Mouse (Mus musculus): ENCODE measurements at regions not wholly inside any gene's neighbourhood (a gene's known extent, or its start where the extent isn't known, plus 50 kb on each side); places are given as distances from the start of the nearest gene placed in this dataset.

- H3K4me1 ChIP-seq (replicated peaks; ENCODE audit: control insufficient read depth, insufficient read depth, low read length): no peaks in the 10 kb centered on the region
- H3K4me2 ChIP-seq (replicated peaks; ENCODE audit: low read depth): no peak overlapping the region
- H3K9me3 ChIP-seq (ENCODE audit: control insufficient read depth): no peaks in the 10 kb centered on the region
- H3K27me3 ChIP-seq (replicated peaks; ENCODE audit: control insufficient read depth, insufficient read depth, low read length): no peaks in the 10 kb centered on the region
- H3K27ac ChIP-seq (ENCODE audit: low read depth, low read length): no peak overlapping the region
- H3K36me3 ChIP-seq (ENCODE audit: control insufficient read depth, insufficient read depth): no peaks in the 10 kb centered on the region
- TF ChIP-seq CTCF (IDR thresholded peaks at IDR 0.05; ENCODE audit: low read depth): no peak
- no peak overlapping the region for H3K4me3 ChIP-seq (ENCODE audit: low read depth, low read length)
- H3K9ac ChIP-seq (ENCODE audit: low read depth, low read length): no peak overlapping the region
- WGBS: 97% methylated on average over 5 of the region's 5 CpGs
- no peak for ATAC-seq
Measured at GRCm38 (mm10) chr10:117492391-117492990, 112.7 kb upstream of the Cpsf6 start.

- no peak for TF ChIP-seq CTCF (IDR thresholded peaks at IDR 0.05; ENCODE audit: low read depth)
- H3K4me3 ChIP-seq (ENCODE audit: low read depth, low read length): no peak overlapping the region
- no peaks in the 10 kb centered on the region for H3K9me3 ChIP-seq (ENCODE audit: control insufficient read depth)
- 73% methylated on average over 1 of the region's 1 CpGs for WGBS
- H3K27ac ChIP-seq (ENCODE audit: low read depth, low read length): no peak overlapping the region
- no peaks in the 10 kb centered on the region for H3K4me1 ChIP-seq (replicated peaks; ENCODE audit: control insufficient read depth, insufficient read depth, low read length)
- H3K4me2 ChIP-seq (replicated peaks; ENCODE audit: low read depth): no peak overlapping the region
- no peak overlapping the region for H3K9ac ChIP-seq (ENCODE audit: low read depth, low read length)
- H3K36me3 ChIP-seq (ENCODE audit: control insufficient read depth, insufficient read depth): no peaks in the 10 kb centered on the region
- no peak for ATAC-seq
- H3K27me3 ChIP-seq (replicated peaks; ENCODE audit: control insufficient read depth, insufficient read depth, low read length): no peaks in the 10 kb centered on the region
Measured at GRCm38 (mm10) chr10:117491711-117492110, 111.9 kb upstream of the Cpsf6 start.

GRCm38 (mm10) chr10:117490851-117491595 lies 111.2 kb upstream of the Cpsf6 start:
- Histone ChIP-seq H3K9me3 (ENCODE audit: control insufficient read depth) (no peaks in the 10 kb centered on the region), H3K27ac (ENCODE audit: low read depth, low read length) (no peak overlapping the region), H3K4me3 (ENCODE audit: low read depth, low read length) (no peak overlapping the region), H3K9ac (ENCODE audit: low read depth, low read length) (no peak overlapping the region), H3K36me3 (ENCODE audit: control insufficient read depth, insufficient read depth) (no peaks in the 10 kb centered on the region), H3K4me1 (replicated peaks; ENCODE audit: control insufficient read depth, insufficient read depth, low read length) (no peaks in the 10 kb centered on the region), H3K4me2 (replicated peaks; ENCODE audit: low read depth) (no peak overlapping the region), H3K27me3 (replicated peaks; ENCODE audit: control insufficient read depth, insufficient read depth, low read length) (no peaks in the 10 kb centered on the region)
- TF ChIP-seq CTCF (IDR thresholded peaks at IDR 0.05; ENCODE audit: low read depth): no peak
- no peak for ATAC-seq
- 88% methylated on average over 4 of the region's 4 CpGs for WGBS

- Histone ChIP-seq H3K9ac (ENCODE audit: low read depth, low read length) (no peak overlapping the region), H3K27ac (ENCODE audit: low read depth, low read length) (no peak overlapping the region), H3K4me1 (replicated peaks; ENCODE audit: control insufficient read depth, insufficient read depth, low read length) (no peaks in the 10 kb centered on the region), H3K27me3 (replicated peaks; ENCODE audit: control insufficient read depth, insufficient read depth, low read length) (no peaks in the 10 kb centered on the region), H3K4me2 (replicated peaks; ENCODE audit: low read depth) (no peak overlapping the region), H3K9me3 (ENCODE audit: control insufficient read depth) (no peaks in the 10 kb centered on the region), H3K36me3 (ENCODE audit: control insufficient read depth, insufficient read depth) (no peaks in the 10 kb centered on the region), H3K4me3 (ENCODE audit: low read depth, low read length) (no peak overlapping the region)
- no peak for ATAC-seq
- 96% methylated on average over 4 of the region's 4 CpGs for WGBS
- no peak for TF ChIP-seq CTCF (IDR thresholded peaks at IDR 0.05; ENCODE audit: low read depth)
Measured at GRCm38 (mm10) chr10:117483091-117483600, 103.3 kb upstream of the Cpsf6 start.

- ATAC-seq: no peak
- no peaks in the 10 kb centered on the region for H3K27me3 ChIP-seq (replicated peaks; ENCODE audit: control insufficient read depth, insufficient read depth, low read length)
- no peak overlapping the region for H3K4me3 ChIP-seq (ENCODE audit: low read depth, low read length)
- H3K9ac ChIP-seq (ENCODE audit: low read depth, low read length): no peak overlapping the region
- H3K4me2 ChIP-seq (replicated peaks; ENCODE audit: low read depth): no peak overlapping the region
- WGBS: 86% methylated on average over 3 of the region's 3 CpGs
- no peak overlapping the region for H3K27ac ChIP-seq (ENCODE audit: low read depth, low read length)
- no peaks in the 10 kb centered on the region for H3K4me1 ChIP-seq (replicated peaks; ENCODE audit: control insufficient read depth, insufficient read depth, low read length)
- H3K36me3 ChIP-seq (ENCODE audit: control insufficient read depth, insufficient read depth): no peaks in the 10 kb centered on the region
- no peak for TF ChIP-seq CTCF (IDR thresholded peaks at IDR 0.05; ENCODE audit: low read depth)
- H3K9me3 ChIP-seq (ENCODE audit: control insufficient read depth): no peaks in the 10 kb centered on the region
Measured at GRCm38 (mm10) chr10:117482361-117482760, 102.5 kb upstream of the Cpsf6 start.

- 83% methylated on average over 5 of the region's 5 CpGs for WGBS
- H3K4me3 ChIP-seq (ENCODE audit: low read depth, low read length): no peak overlapping the region
Measured at GRCm38 (mm10) chr10:117481341-117481990, 101.7 kb upstream of the Cpsf6 start.

More at GRCm38 (mm10) chr10:117481341-117481990, 101.7 kb upstream of the Cpsf6 start:
- no peaks in the 10 kb centered on the region for H3K36me3 ChIP-seq (ENCODE audit: control insufficient read depth, insufficient read depth)
- no peaks in the 10 kb centered on the region for H3K27me3 ChIP-seq (replicated peaks; ENCODE audit: control insufficient read depth, insufficient read depth, low read length)
- no peak for TF ChIP-seq CTCF (IDR thresholded peaks at IDR 0.05; ENCODE audit: low read depth)
- H3K9ac ChIP-seq (ENCODE audit: low read depth, low read length): no peak overlapping the region
- no peaks in the 10 kb centered on the region for H3K4me1 ChIP-seq (replicated peaks; ENCODE audit: control insufficient read depth, insufficient read depth, low read length)
- H3K27ac ChIP-seq (ENCODE audit: low read depth, low read length): no peak overlapping the region
- no peak overlapping the region for H3K4me2 ChIP-seq (replicated peaks; ENCODE audit: low read depth)
- H3K9me3 ChIP-seq (ENCODE audit: control insufficient read depth): no peaks in the 10 kb centered on the region
- no peak for ATAC-seq

Measured in intestine, postnatal 0 days (tissue).